Mouse (Mus musculus): Measurements from ENCODE around the gene Uqcc2.

Uqcc2 gene

GRCm38 (mm10) chr17:27123103-27123502, 10.6 kb downstream of the Uqcc2 start:
- DNase-seq (ENCODE audit: low spot score) = no peak

GRCm38 (mm10) chr17:27122701-27123100, 11.0 kb downstream of the Uqcc2 start:
- no peak for DNase-seq (ENCODE audit: low spot score)

- DNase-seq (ENCODE audit: low spot score) = no peak
These were observed 11.9 kb downstream of the Uqcc2 start for GRCm38 (mm10) chr17:27121781-27122180.

GRCm38 (mm10) chr17:27121266-27121665, 12.4 kb downstream of the Uqcc2 start:
- no peak for DNase-seq (ENCODE audit: low spot score)

- DNase-seq (ENCODE audit: low spot score) = no peak
These were observed 13.1 kb downstream of the Uqcc2 start for GRCm38 (mm10) chr17:27120561-27121024.

GRCm38 (mm10) chr17:27119954-27120353, 13.8 kb downstream of the Uqcc2 start:
- no peak for DNase-seq (ENCODE audit: low spot score)

- no peak for DNase-seq (ENCODE audit: low spot score)
These were observed 14.2 kb downstream of the Uqcc2 start for GRCm38 (mm10) chr17:27119540-27119895.

- DNase-seq (ENCODE audit: low spot score) = no peak
These were observed 14.8 kb downstream of the Uqcc2 start for GRCm38 (mm10) chr17:27118676-27119539.

GRCm38 (mm10) chr17:27110072-27110471, 23.6 kb downstream of the Uqcc2 start:
- no peak for DNase-seq (ENCODE audit: low spot score)

- DNase-seq (ENCODE audit: low spot score) = no peak
These were observed 25.8 kb downstream of the Uqcc2 start for GRCm38 (mm10) chr17:27107936-27108335.

- DNase-seq (ENCODE audit: low spot score) = no peak
These were observed 27.0 kb downstream of the Uqcc2 start for GRCm38 (mm10) chr17:27106745-27107144.

- DNase-seq (ENCODE audit: low spot score) = no peak
These were observed 27.8 kb downstream of the Uqcc2 start for GRCm38 (mm10) chr17:27105698-27106470.

- DNase-seq (ENCODE audit: low spot score) = no peak
These were observed 32.0 kb downstream of the Uqcc2 start for GRCm38 (mm10) chr17:27101675-27102074.

- DNase-seq (ENCODE audit: low spot score) = no peak
These were observed 38.0 kb downstream of the Uqcc2 start for GRCm38 (mm10) chr17:27095690-27096089.

GRCm38 (mm10) chr17:27090068-27090467, 43.6 kb downstream of the Uqcc2 start:
- no peak for DNase-seq (ENCODE audit: low spot score)

- no peak for DNase-seq (ENCODE audit: low spot score)
These were observed 46.3 kb downstream of the Uqcc2 start for GRCm38 (mm10) chr17:27087426-27087825.

- DNase-seq (ENCODE audit: low spot score) = peak; percentile 55
These were observed 48.0 kb downstream of the Uqcc2 start for GRCm38 (mm10) chr17:27085676-27086075.

- no peak for DNase-seq (ENCODE audit: low spot score)
These were observed 50.1 kb downstream of the Uqcc2 start for GRCm38 (mm10) chr17:27083601-27084000.

GRCm38 (mm10) chr17:27082796-27083195, 50.9 kb downstream of the Uqcc2 start:
- no peak for DNase-seq (ENCODE audit: low spot score)

- no peak for DNase-seq (ENCODE audit: low spot score)
These were observed 51.8 kb downstream of the Uqcc2 start for GRCm38 (mm10) chr17:27081868-27082267.

GRCm38 (mm10) chr17:27078499-27078898, 55.2 kb downstream of the Uqcc2 start:
- DNase-seq (ENCODE audit: low spot score) = no peak

GRCm38 (mm10) chr17:27077920-27078319, 55.8 kb downstream of the Uqcc2 start:
- DNase-seq (ENCODE audit: low spot score) = no peak

- DNase-seq (ENCODE audit: low spot score) = no peak
These were observed 56.6 kb downstream of the Uqcc2 start for GRCm38 (mm10) chr17:27077133-27077532.
